Mouse (Mus musculus) inflammation-experienced regulatory T-cells (primary cell): ENCODE results near the gene Taar8b. TPM values are rescaled to one million over a fixed set of nuclear protein-coding genes. Genes with fewer than 3 reads are reported as not detected.

Experiments
- polyA plus RNA-seq, 2 experiments: library from polyadenylated mRNA; unstranded; fragments of 100-300 nt; shearing (Covaris generic); gene quantifications; one replicate each; pipeline ENCODE4 v1.2.1; 2017

Taar8b gene
- not detected for polyA plus RNA-seq

DNA sequence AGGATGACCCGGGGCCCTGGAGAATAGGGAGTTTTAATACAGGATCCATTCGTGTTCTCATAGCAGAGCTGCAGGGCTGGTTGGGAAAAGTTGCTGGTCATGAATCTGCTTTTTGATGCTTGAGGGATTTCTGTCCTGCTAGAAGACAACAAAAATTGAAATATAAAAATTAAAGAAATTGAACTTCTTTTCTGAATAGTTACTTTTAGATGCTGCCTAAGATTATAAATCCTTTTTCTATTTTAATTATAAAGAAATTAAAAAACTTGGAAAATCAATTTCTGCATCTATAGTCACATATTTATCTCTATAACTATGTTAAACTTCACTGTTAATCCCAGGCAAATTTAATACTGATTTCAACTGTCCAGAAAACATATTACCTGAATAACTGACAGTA lies at the start of gene Taar8b:
TSS of gene Taar8b (minus strand) at position 101 of the 400 bp plus-strand sequence.

GRCm38 (mm10) chr10:24109434-24109833 lies 17.3 kb upstream of the Taar8b start, which contains the start of gene Taar9:
Gene Taar9, minus strand, starts transcription at chr10:24109534.

DNA sequence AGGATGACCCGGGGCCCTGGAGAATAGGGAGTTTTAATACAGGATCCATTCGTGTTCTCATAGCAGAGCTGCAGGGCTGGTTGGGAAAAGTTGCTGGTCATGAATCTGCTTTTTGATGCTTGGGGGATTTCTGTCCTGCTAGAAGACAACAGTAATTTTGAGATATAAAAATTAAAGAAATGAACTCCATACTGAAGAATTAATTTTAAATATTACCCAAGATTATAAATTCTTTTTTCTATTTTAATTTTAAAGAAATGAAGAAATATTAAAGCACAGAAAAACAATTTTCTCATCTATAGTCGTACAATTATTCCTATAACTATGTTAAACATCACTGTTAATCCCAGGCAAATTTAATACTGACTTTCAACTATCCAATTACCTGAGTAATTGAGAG lies 9.7 kb upstream of the Taar8b start, which contains the start of gene Taar8c:
TSS of gene Taar8c (minus strand) at position 101 of the 400 bp plus-strand sequence.

GRCm38 (mm10) chr10:24076200-24076599 lies 15.9 kb downstream of the Taar8b start, which contains the start of gene Taar8a:
Gene Taar8a, plus strand, starts transcription at chr10:24076500.

DNA sequence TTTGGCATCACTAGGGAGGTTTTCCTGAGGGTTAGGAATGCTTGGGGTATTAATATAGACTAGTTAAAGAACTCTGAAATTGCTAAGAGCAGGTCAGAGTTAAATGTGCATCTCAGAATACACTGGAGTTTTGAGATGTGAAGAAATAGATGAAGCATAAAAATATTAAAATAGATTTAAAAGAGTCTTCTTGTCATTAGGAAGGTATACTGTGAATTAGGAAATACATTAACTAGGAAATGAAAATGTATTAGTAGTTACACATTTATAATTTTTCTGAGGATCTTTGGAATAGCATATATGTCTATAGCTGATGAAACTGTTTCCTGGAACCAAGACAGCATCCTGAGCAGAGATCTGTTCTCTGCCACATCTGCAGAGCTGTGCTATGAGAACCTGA lies 42.9 kb downstream of the Taar8b start, which contains the start of gene Taar7f:
TSS of gene Taar7f (plus strand) at position 301 of the 400 bp plus-strand sequence.

Other genes starting within 250 kb of the Taar8b start
- gene Vnn3, start 240.8 kb downstream of the Taar8b start, polyA plus RNA-seq, result under 1 TPM; 0.11 to 0.16 TPM
- under 1 TPM; 0.53 to 0.74 TPM for gene Vnn1, start 197.6 kb downstream of the Taar8b start, polyA plus RNA-seq
- 1 to 10 TPM in 1 of 2 experiments, not detected in 1; 1.7 TPM for gene Taar1, start 171.9 kb downstream of the Taar8b start, polyA plus RNA-seq
- not detected for gene Taar2, start 153.7 kb downstream of the Taar8b start, polyA plus RNA-seq
- gene Taar3, start 142.7 kb downstream of the Taar8b start, polyA plus RNA-seq, result not detected
- gene Taar4, start 131.8 kb downstream of the Taar8b start, polyA plus RNA-seq, result not detected
- gene Taar5, start 121.6 kb downstream of the Taar8b start, polyA plus RNA-seq, result 1 to 10 TPM in 1 of 2 experiments, not detected in 1; 1.2 TPM
- gene Taar6, start 106.6 kb downstream of the Taar8b start, polyA plus RNA-seq, result under 1 TPM in 1 of 2 experiments, not detected in 1; 0.16 TPM
- under 1 TPM in 1 of 2 experiments, not detected in 1; 0.36 TPM for gene Taar7a, start 98.8 kb downstream of the Taar8b start, polyA plus RNA-seq
- under 1 TPM in 1 of 2 experiments, not detected in 1; 0.98 TPM for gene Taar7b, start 92.4 kb downstream of the Taar8b start, polyA plus RNA-seq
- gene Taar7d, start 65.1 kb downstream of the Taar8b start, polyA plus RNA-seq, result not detected
- under 1 TPM; 0.46 to 0.50 TPM for gene Taar7e, start 54.7 kb downstream of the Taar8b start, polyA plus RNA-seq
- not detected for gene Taar7f, start 42.8 kb downstream of the Taar8b start, polyA plus RNA-seq
- not detected for gene Taar8a, start 15.8 kb downstream of the Taar8b start, polyA plus RNA-seq
- gene Taar8c, start 9.6 kb upstream of the Taar8b start, polyA plus RNA-seq, result not detected
- 1 to 10 TPM in 1 of 2 experiments, under 1 TPM in 1; 0.14 to 1.4 TPM for gene Taar9, start 17.2 kb upstream of the Taar8b start, polyA plus RNA-seq
- gene Stx7, start 57.0 kb upstream of the Taar8b start, polyA plus RNA-seq, result 10 to 100 TPM; 39.8 to 48.8 TPM
- gene Moxd1, start 131.2 kb upstream of the Taar8b start, polyA plus RNA-seq, result not detected